ENCODE assay signal across 16 mouse cellular contexts in genomic region chr4:61969691-61970090, GRCm38 (mm10).
"Had no signal": no experiment of that assay in that cellular context is flagged by ENCODE, and none has a peak within 500 bp of the region (broad histone marks: within the 10 kb centered on the region; RNA-seq: fewer than 3 reads in every experiment).

No protein-coding gene starts in this region.

- H3K9me3 ChIP-seq: neural tube, embryonic 13.5 days; neural tube, embryonic 15.5 days; stomach, embryonic 15.5 days had no signal

- H3K4me1 ChIP-seq: neural tube, embryonic 13.5 days; neural tube, embryonic 15.5 days; stomach, embryonic 15.5 days had no signal

- H3K27me3 ChIP-seq: neural tube, embryonic 13.5 days; neural tube, embryonic 15.5 days; stomach, embryonic 15.5 days had no signal

- H3K27ac ChIP-seq: neural tube, embryonic 13.5 days; neural tube, embryonic 15.5 days; stomach, embryonic 15.5 days; stomach, postnatal 0 days had no signal

- DNase-seq: retina, postnatal 1 day; right cerebral cortex, adult 18-20 months; right cerebral cortex, postnatal 14 days; right cerebral cortex, postnatal 25 days; right cerebral cortex, postnatal 4 days; spleen, adult 18-20 months; thymus, adult 18-20 months; thymus, adult 2 months; thymus, postnatal 14 days; thymus, postnatal 25 days; thymus, postnatal 36 days; thymus, postnatal 4 days had no signal

- H3K9ac ChIP-seq: neural tube, embryonic 13.5 days; neural tube, embryonic 15.5 days; stomach, embryonic 15.5 days had no signal

- H3K36me3 ChIP-seq: neural tube, embryonic 13.5 days; neural tube, embryonic 15.5 days; stomach, embryonic 15.5 days had no signal

- H3K4me2 ChIP-seq: neural tube, embryonic 13.5 days; neural tube, embryonic 15.5 days; stomach, embryonic 15.5 days had no signal

- H3K4me3 ChIP-seq: neural tube, embryonic 13.5 days; neural tube, embryonic 15.5 days; stomach, embryonic 15.5 days had no signal
